Mouse (Mus musculus) hindbrain, embryonic 10.5 days (tissue): ENCODE measurements around the gene Mtg2. TPM values are rescaled to one million over a fixed set of nuclear protein-coding genes. Genes with fewer than 3 reads are reported as not detected.
A peak's percentile ranks its signal among the peaks of the same experiment; 100 is the strongest.

Experiments
- DNase-seq: peaks from one replicate; pipeline ENCODE4 v3.0.0-alpha.2; 2017; ENCODE audit warnings: low spot score
- H3K27ac ChIP-seq: fragments of 300-500 bp; sonication (generic); 2 replicates; pipeline ENCODE4 v1.5.1; 2016; ENCODE audit warnings: mild to moderate bottlenecking, moderate library complexity
- H3K27me3 ChIP-seq: fragments of 300-500 bp; sonication (generic); 2 replicates; pipeline ENCODE4 v1.6.1; 2016; ENCODE audit warnings: mild to moderate bottlenecking; ENCODE audit not compliant: poor library complexity, insufficient read depth, severe bottlenecking
- H3K36me3 ChIP-seq: fragments of 300-500 bp; sonication (generic); 2 replicates; pipeline ENCODE4 v1.6.1; 2016; ENCODE audit warnings: mild to moderate bottlenecking, moderate library complexity
- H3K4me1 ChIP-seq: fragments of 300-500 bp; sonication (generic); replicated peaks from 2 replicates; pipeline ENCODE4 v1.6.1; 2016; ENCODE audit warnings: mild to moderate bottlenecking
- H3K4me3 ChIP-seq: fragments of 300-500 bp; sonication (generic); 2 replicates; pipeline ENCODE4 v1.5.1; 2016; ENCODE audit warnings: mild to moderate bottlenecking, moderate library complexity
- H3K9me3 ChIP-seq: fragments of 300-500 bp; sonication (generic); 2 replicates; pipeline ENCODE4 v1.6.1; 2016; ENCODE audit warnings: mild to moderate bottlenecking, moderate library complexity
- WGBS: fragments of 180-500 bp; shearing (Covaris S2); methylation state at CpG from one replicate; pipeline ENCODE4 v1.1.7; 2016; 5-methylcytosine and 5-hydroxymethylcytosine counted together
- polyA plus RNA-seq: library from polyadenylated mRNA; unstranded; fragments of >200 nt; fragmentation: Nextera tagmentation; extraction: Ambion mirVana; gene quantifications from 2 replicates; pipeline ENCODE4 v1.2.1, GENCODE M21; 2016

Mtg2 gene
- polyA plus RNA-seq, 1 experiment from 2014 or later, result 33.9 TPM

- no peak for DNase-seq
- H3K4me3 ChIP-seq, result peak overlapping the region; percentile 99
- H3K27me3 ChIP-seq, result no peaks in the 10 kb centered on the region
- H3K9me3 ChIP-seq, result no peaks in the 10 kb centered on the region
- WGBS, result under 1% methylated on average over 66 of the region's 66 CpGs
- H3K27ac ChIP-seq, result peak overlapping the region; percentile 97
- peaks cover 49% of the 10 kb centered on the region for H3K4me1 ChIP-seq
- peaks cover 43% of the 10 kb centered on the region for H3K36me3 ChIP-seq
Measured at GRCm38 (mm10) chr2:180041577-180042255, 28.7 kb upstream of the Mtg2 start.

- peak; percentile 92 for DNase-seq
- Histone ChIP-seq H3K27me3 (no peaks in the 10 kb centered on the region), H3K9me3 (no peaks in the 10 kb centered on the region), H3K4me1 (peaks cover 49% of the 10 kb centered on the region), H3K27ac (peak within 1 kb of the TSS; percentile 97), H3K36me3 (peaks cover 43% of the 10 kb centered on the region), H3K4me3 (peak within 1 kb of the TSS; percentile 99)
- WGBS, result under 1% methylated on average over 78 of the region's 78 CpGs
Measured at GRCm38 (mm10) chr2:180042256-180042857, 28.0 kb upstream of the Mtg2 start, which contains the start of the genes Psma7 and Ss18l1. Psma7 (minus strand) TSS chr2:180042433. Ss18l1 (plus strand) TSS chr2:180042509.

- H3K9me3 ChIP-seq, result no peaks in the 10 kb centered on the region
- peak overlapping the region; percentile 97 for H3K27ac ChIP-seq
- H3K4me3 ChIP-seq, result peak overlapping the region; percentile 99
- H3K27me3 ChIP-seq, result no peaks in the 10 kb centered on the region
- H3K4me1 ChIP-seq, result peaks cover 49% of the 10 kb centered on the region
- peaks cover 43% of the 10 kb centered on the region for H3K36me3 ChIP-seq
- DNase-seq, result peak; percentile 76
- WGBS, result under 1% methylated on average over 66 of the region's 66 CpGs
Measured at GRCm38 (mm10) chr2:180042858-180043515, 27.4 kb upstream of the Mtg2 start.

- Histone ChIP-seq H3K27me3 (no peaks in the 10 kb centered on the region), H3K4me3 (no peak overlapping the region; the same call in 1 of the 2 replicates), H3K4me1 (peaks cover 42% of the 10 kb centered on the region), H3K36me3 (peaks cover 35% of the 10 kb centered on the region), H3K9me3 (no peaks in the 10 kb centered on the region), H3K27ac (no peak overlapping the region)
- WGBS, result 56% methylated on average over 4 of the region's 4 CpGs
- DNase-seq, result peak; percentile 23
Measured at GRCm38 (mm10) chr2:180045283-180045682, 25.1 kb upstream of the Mtg2 start.

- Histone ChIP-seq H3K27me3 (no peaks in the 10 kb centered on the region), H3K4me3 (no peak overlapping the region), H3K9me3 (no peaks in the 10 kb centered on the region), H3K4me1 (peaks cover 35% of the 10 kb centered on the region), H3K27ac (no peak overlapping the region), H3K36me3 (peaks cover 42% of the 10 kb centered on the region)
- DNase-seq, result no peak
- WGBS, result 94% methylated on average over 3 of the region's 3 CpGs
Measured at GRCm38 (mm10) chr2:180047580-180047979, 22.8 kb upstream of the Mtg2 start.

- no peak for DNase-seq
- Histone ChIP-seq H3K27me3 (no peaks in the 10 kb centered on the region), H3K27ac (no peak overlapping the region), H3K4me3 (no peak overlapping the region), H3K9me3 (no peaks in the 10 kb centered on the region), H3K36me3 (peaks cover 47% of the 10 kb centered on the region), H3K4me1 (peaks cover 30% of the 10 kb centered on the region)
- 94% methylated on average over 18 of the region's 18 CpGs for WGBS
Measured at GRCm38 (mm10) chr2:180047980-180048635, 22.3 kb upstream of the Mtg2 start.

GRCm38 (mm10) chr2:180050986-180051385 lies 19.4 kb upstream of the Mtg2 start:
- Histone ChIP-seq H3K27ac (0 out of 2 replicates have a peak overlapping the region, but pooled peaks have one; percentile 6), H3K9me3 (no peaks in the 10 kb centered on the region), H3K36me3 (peaks cover 73% of the 10 kb centered on the region), H3K4me3 (no peak overlapping the region), H3K27me3 (no peaks in the 10 kb centered on the region), H3K4me1 (peaks cover 8% of the 10 kb centered on the region; the same call in 1 of the 2 replicates)
- WGBS, result 27% methylated on average over 5 of the region's 5 CpGs
- DNase-seq, result peak; percentile 78

- 90% methylated on average over 14 of the region's 14 CpGs for WGBS
- peaks cover 73% of the 10 kb centered on the region for H3K36me3 ChIP-seq
- DNase-seq, result peak; percentile 38
- H3K4me3 ChIP-seq, result no peak overlapping the region
- H3K4me1 ChIP-seq, result peaks cover 8% of the 10 kb centered on the region; the same call in 1 of the 2 replicates
- H3K27ac ChIP-seq, result peak overlapping the region; percentile 36; the same call in 1 of the 2 replicates
- no peaks in the 10 kb centered on the region for H3K27me3 ChIP-seq
- H3K9me3 ChIP-seq, result no peaks in the 10 kb centered on the region
Measured at GRCm38 (mm10) chr2:180051986-180052733, 18.2 kb upstream of the Mtg2 start.

GRCm38 (mm10) chr2:180053001-180053400 lies 17.4 kb upstream of the Mtg2 start:
- Histone ChIP-seq H3K9me3 (no peaks in the 10 kb centered on the region), H3K27ac (no peak overlapping the region), H3K4me3 (no peak overlapping the region), H3K36me3 (peaks cover 73% of the 10 kb centered on the region), H3K27me3 (no peaks in the 10 kb centered on the region), H3K4me1 (peaks cover 8% of the 10 kb centered on the region; the same call in 1 of the 2 replicates)
- 97% methylated on average over 9 of the region's 9 CpGs for WGBS
- no peak for DNase-seq

GRCm38 (mm10) chr2:180063338-180064131 lies 6.9 kb upstream of the Mtg2 start:
- peaks cover 87% of the 10 kb centered on the region for H3K36me3 ChIP-seq
- H3K4me3 ChIP-seq, result no peak overlapping the region
- H3K4me1 ChIP-seq, result no peaks in the 10 kb centered on the region
- H3K27me3 ChIP-seq, result no peaks in the 10 kb centered on the region
- 93% methylated on average over 11 of the region's 11 CpGs for WGBS
- no peak for DNase-seq
- H3K27ac ChIP-seq, result no peak overlapping the region
- H3K9me3 ChIP-seq, result peaks cover 12% of the 10 kb centered on the region; the same call in 1 of the 2 replicates

- Histone ChIP-seq H3K4me1 (peaks cover 16% of the 10 kb centered on the region), H3K27me3 (no peaks in the 10 kb centered on the region), H3K36me3 (peaks cover 46% of the 10 kb centered on the region), H3K27ac (peak overlapping the region; percentile 92), H3K4me3 (peak overlapping the region; percentile 80), H3K9me3 (peaks cover 5% of the 10 kb centered on the region; the same call in 1 of the 2 replicates)
- DNase-seq, result no peak
- WGBS, result 36% methylated on average over 20 of the region's 20 CpGs
Measured at GRCm38 (mm10) chr2:180069770-180070480, 463 bp upstream of the Mtg2 start.
